Mouse (Mus musculus): ENCODE data around the gene Ugt1a2. TPM values are rescaled to one million over a fixed set of nuclear protein-coding genes. Genes with fewer than 3 reads are reported as not detected.

The Ugt1a2 gene
- polyA plus RNA-seq, 1 experiment from 2014 or later = not detected

GRCm38 (mm10) chr1:88230981-88231802 lies 30.8 kb downstream of the Ugt1a2 start:
- no peak for DNase-seq (ENCODE audit: low spot score)
- no peak overlapping the region for H3K27ac ChIP-seq (replicated peaks)
- no peak overlapping the region for H3K4me3 ChIP-seq
- no peaks in the 10 kb centered on the region for H3K36me3 ChIP-seq (replicated peaks)
- no peaks in the 10 kb centered on the region for H3K27me3 ChIP-seq (replicated peaks; ENCODE audit: low read depth, poor library complexity, severe bottlenecking)
- no peaks in the 10 kb centered on the region for H3K4me1 ChIP-seq
- peaks cover 100% of the 10 kb centered on the region for H3K9me3 ChIP-seq
- 76% methylated on average over 6 of the region's 6 CpGs for WGBS

GRCm38 (mm10) chr1:88231803-88232499 lies 31.6 kb downstream of the Ugt1a2 start:
- Histone ChIP-seq H3K27me3 (replicated peaks; ENCODE audit: low read depth, poor library complexity, severe bottlenecking) (no peaks in the 10 kb centered on the region), H3K36me3 (replicated peaks) (no peaks in the 10 kb centered on the region)
- DNase-seq (ENCODE audit: low spot score) = no peak

DNA sequence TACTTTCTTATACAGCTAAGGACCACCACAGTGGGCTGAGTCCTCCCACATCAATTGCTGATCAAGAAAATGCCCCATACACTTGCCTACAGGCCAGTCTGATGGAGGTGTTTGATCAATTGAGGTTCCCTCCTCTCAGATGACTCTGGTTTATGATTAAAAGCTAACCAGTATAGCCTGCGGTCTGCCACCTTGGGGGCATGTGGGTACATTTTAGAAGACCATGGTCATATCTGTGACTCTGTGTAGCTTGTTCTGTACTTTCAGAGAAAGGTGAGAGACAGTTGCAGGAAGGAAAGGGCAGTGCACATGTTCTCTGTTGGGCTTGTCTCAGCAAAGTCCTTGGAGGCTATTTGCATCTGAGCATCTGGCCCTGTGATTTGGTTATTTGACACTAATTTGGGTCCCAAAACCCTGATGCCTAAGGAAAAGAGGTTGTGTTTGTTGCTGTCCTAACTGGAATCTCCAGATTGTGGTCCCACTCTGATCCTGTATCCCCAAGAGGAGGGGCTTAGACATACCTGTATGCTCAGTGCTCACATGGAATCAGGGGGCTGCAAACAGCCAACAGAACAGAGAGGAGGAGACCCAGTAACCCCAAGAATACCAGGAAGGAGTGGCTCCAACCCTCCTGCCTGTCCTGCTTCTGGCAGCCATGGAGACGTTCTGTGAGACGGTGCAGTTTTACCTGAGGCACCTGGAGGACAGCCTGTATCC lies 32.4 kb downstream of the Ugt1a2 start:
- H3K27me3 ChIP-seq (replicated peaks; ENCODE audit: low read depth, poor library complexity, severe bottlenecking) = no peaks in the 10 kb centered on the region
- H3K36me3 ChIP-seq (replicated peaks) = no peaks in the 10 kb centered on the region
- WGBS = 56% methylated on average over 3 of the region's 3 CpGs
- peaks cover 97% of the 10 kb centered on the region for H3K9me3 ChIP-seq
- H3K4me1 ChIP-seq = no peaks in the 10 kb centered on the region
- no peak overlapping the region for H3K4me3 ChIP-seq
- no peak overlapping the region for H3K27ac ChIP-seq (replicated peaks)
- DNase-seq (ENCODE audit: low spot score) = no peak

More at GRCm38 (mm10) chr1:88231803-88232499, 31.6 kb downstream of the Ugt1a2 start:
- no peak overlapping the region for H3K4me3 ChIP-seq
- no peak overlapping the region for H3K27ac ChIP-seq (replicated peaks)
- 69% methylated on average over 7 of the region's 7 CpGs for WGBS
- H3K9me3 ChIP-seq = peaks cover 97% of the 10 kb centered on the region
- H3K4me1 ChIP-seq = no peaks in the 10 kb centered on the region

- 68% methylated on average over 14 of the region's 14 CpGs for WGBS
Observed at GRCm38 (mm10) chr1:88233421-88234247, 33.2 kb downstream of the Ugt1a2 start.

GRCm38 (mm10) chr1:88234248-88234610 lies 33.8 kb downstream of the Ugt1a2 start:
- Histone ChIP-seq H3K27ac (replicated peaks) (no peak overlapping the region), H3K4me1 (no peaks in the 10 kb centered on the region), H3K9me3 (peaks cover 97% of the 10 kb centered on the region), H3K36me3 (replicated peaks) (no peaks in the 10 kb centered on the region), H3K27me3 (replicated peaks; ENCODE audit: low read depth, poor library complexity, severe bottlenecking) (no peaks in the 10 kb centered on the region), H3K4me3 (no peak overlapping the region)
- WGBS = 65% methylated on average over 4 of the region's 4 CpGs
- DNase-seq (ENCODE audit: low spot score) = no peak

More at GRCm38 (mm10) chr1:88233421-88234247, 33.2 kb downstream of the Ugt1a2 start:
- DNase-seq (ENCODE audit: low spot score) = no peak
- Histone ChIP-seq H3K4me3 (no peak overlapping the region), H3K36me3 (replicated peaks) (no peaks in the 10 kb centered on the region), H3K27me3 (replicated peaks; ENCODE audit: low read depth, poor library complexity, severe bottlenecking) (no peaks in the 10 kb centered on the region), H3K27ac (replicated peaks) (no peak overlapping the region), H3K9me3 (peaks cover 97% of the 10 kb centered on the region), H3K4me1 (no peaks in the 10 kb centered on the region)

GRCm38 (mm10) chr1:88234646-88235045 lies 34.2 kb downstream of the Ugt1a2 start:
- no peaks in the 10 kb centered on the region for H3K36me3 ChIP-seq (replicated peaks)
- peaks cover 97% of the 10 kb centered on the region for H3K9me3 ChIP-seq
- WGBS = 46% methylated on average over 5 of the region's 5 CpGs

DNA sequence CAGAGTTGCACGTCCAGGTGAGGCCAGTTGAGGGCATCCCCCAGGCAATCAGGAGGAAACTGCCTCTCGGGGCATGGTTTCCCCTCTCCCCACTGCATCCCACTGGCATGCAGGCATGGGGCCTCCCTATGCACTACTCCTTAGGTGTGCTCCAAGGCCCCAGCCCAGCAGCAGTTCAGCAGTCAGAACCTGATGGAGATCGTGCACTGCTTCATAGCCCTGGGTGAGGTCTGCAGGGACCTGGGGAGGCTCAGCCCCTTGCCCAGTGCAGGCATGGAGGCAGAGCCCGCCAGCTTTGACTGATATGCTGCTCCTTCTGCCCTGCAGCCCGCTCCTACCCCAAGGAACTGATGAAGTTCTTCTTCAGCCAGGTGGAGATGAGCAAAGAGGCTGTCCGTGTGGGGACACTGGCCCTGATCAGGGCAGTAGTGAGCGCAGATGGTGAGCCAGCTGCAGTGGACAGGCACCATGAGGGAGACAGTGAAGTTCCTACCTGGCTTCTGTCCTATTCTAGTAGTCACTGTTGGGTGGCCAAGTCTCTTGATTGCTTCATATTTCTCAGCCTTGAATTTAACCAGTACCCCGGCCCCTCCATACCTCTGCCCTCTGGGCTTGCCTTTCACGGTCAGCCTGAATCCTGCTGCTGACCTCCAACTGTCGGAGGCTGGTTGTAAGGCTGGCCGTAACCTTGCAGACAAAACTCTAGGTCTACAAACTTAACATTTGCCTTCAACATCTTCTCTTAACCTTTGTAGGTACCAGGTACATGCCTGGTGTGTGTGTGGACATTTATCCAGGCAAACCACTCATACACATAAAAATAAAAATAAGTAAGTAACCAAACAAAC lies 34.9 kb downstream of the Ugt1a2 start:
- Histone ChIP-seq H3K27me3 (replicated peaks; ENCODE audit: low read depth, poor library complexity, severe bottlenecking) (no peaks in the 10 kb centered on the region), H3K4me1 (no peaks in the 10 kb centered on the region), H3K9me3 (peaks cover 97% of the 10 kb centered on the region), H3K36me3 (replicated peaks) (no peaks in the 10 kb centered on the region), H3K27ac (replicated peaks) (no peak overlapping the region), H3K4me3 (no peak overlapping the region)
- DNase-seq (ENCODE audit: low spot score) = no peak
- WGBS = 66% methylated on average over 11 of the region's 11 CpGs

More at GRCm38 (mm10) chr1:88234646-88235045, 34.2 kb downstream of the Ugt1a2 start:
- Histone ChIP-seq H3K27me3 (replicated peaks; ENCODE audit: low read depth, poor library complexity, severe bottlenecking) (no peaks in the 10 kb centered on the region), H3K4me3 (no peak overlapping the region), H3K27ac (replicated peaks) (no peak overlapping the region), H3K4me1 (no peaks in the 10 kb centered on the region)
- DNase-seq (ENCODE audit: low spot score) = no peak

DNA sequence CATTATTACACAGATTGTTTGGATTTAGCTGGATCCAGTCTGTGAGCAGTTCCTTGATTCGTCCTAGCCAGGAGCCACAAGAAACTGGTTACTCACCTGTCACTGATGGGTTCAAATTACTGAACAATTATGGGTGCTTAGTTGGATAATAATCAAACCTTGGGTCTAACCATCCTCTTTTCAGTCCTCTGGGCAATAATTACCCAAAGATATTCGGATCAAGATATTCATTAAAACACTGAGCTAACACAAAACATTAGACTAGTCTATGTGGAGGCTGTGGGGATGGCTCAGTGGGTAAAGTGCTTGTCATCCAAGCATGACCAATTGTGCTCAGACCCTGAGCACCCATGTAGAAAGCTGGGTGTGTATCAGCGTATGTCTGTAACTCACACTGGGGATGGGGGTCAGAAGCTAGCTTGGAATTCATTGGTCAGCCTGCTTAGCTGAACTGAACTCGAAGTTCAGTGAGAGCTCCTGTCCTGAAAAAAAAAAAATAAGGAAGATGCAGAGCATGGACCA lies 35.6 kb downstream of the Ugt1a2 start:
- no peaks in the 10 kb centered on the region for H3K36me3 ChIP-seq (replicated peaks)
- DNase-seq (ENCODE audit: low spot score) = no peak
- H3K27me3 ChIP-seq (replicated peaks; ENCODE audit: low read depth, poor library complexity, severe bottlenecking) = no peaks in the 10 kb centered on the region
- 67% methylated on average over 4 of the region's 4 CpGs for WGBS
- peaks cover 97% of the 10 kb centered on the region for H3K9me3 ChIP-seq
- H3K4me1 ChIP-seq = no peaks in the 10 kb centered on the region
- H3K27ac ChIP-seq (replicated peaks) = no peak overlapping the region
- no peak overlapping the region for H3K4me3 ChIP-seq

GRCm38 (mm10) chr1:88237311-88237710 lies 36.9 kb downstream of the Ugt1a2 start:
- DNase-seq (ENCODE audit: low spot score) = no peak
- H3K36me3 ChIP-seq (replicated peaks) = no peaks in the 10 kb centered on the region
- H3K9me3 ChIP-seq = peaks cover 96% of the 10 kb centered on the region
- WGBS = 82% methylated on average over 5 of the region's 5 CpGs
- H3K4me1 ChIP-seq = no peaks in the 10 kb centered on the region
- H3K27ac ChIP-seq (replicated peaks) = no peak overlapping the region
- no peaks in the 10 kb centered on the region for H3K27me3 ChIP-seq (replicated peaks; ENCODE audit: low read depth, poor library complexity, severe bottlenecking)
- H3K4me3 ChIP-seq = no peak overlapping the region

DNA sequence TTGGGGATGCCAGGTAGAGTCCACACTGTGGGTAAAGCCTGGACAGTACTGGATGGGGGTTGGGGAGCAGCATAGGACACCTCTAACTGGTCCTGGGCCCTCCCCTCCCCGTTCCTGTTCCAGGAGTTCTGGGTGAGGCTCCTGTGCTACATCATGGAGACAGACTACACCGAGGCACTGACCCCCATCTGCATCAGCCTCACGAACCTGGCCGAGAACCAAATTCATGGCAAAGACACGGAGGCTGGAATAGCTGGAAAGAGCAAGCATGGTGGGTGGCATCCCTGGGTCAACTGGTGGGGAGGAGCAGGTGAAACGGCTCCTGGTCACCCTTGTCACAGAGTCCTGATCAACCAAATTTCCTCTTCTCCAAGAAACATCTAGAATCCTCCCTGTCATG lies 38.4 kb downstream of the Ugt1a2 start:
- Histone ChIP-seq H3K27ac (replicated peaks) (no peak overlapping the region), H3K36me3 (replicated peaks) (no peaks in the 10 kb centered on the region)
- 81% methylated on average over 6 of the region's 6 CpGs for WGBS

DNA sequence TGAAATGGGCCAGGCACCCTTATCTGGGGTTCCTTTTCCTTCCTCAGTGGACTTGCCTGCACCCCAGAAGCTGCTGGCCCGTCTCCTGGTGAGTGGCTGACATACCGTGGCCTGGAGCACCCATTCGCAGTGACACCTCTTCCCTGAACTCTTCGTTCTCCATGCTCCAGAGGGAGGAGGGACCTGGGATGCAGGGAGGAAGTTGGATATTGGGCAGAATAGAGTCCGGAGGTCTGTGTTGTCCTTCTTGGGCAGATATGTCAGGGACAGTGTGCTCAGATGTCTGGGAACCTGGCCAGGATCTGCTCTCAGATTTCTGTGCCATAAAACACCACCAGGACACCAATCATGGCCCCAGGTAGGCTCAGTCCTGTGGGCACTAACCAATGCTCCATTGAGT lies 39.7 kb downstream of the Ugt1a2 start:
- 73% methylated on average over 5 of the region's 5 CpGs for WGBS

More for the DNA sequence above, 38.4 kb downstream of the Ugt1a2 start:
- H3K4me1 ChIP-seq = no peaks in the 10 kb centered on the region
- no peaks in the 10 kb centered on the region for H3K27me3 ChIP-seq (replicated peaks; ENCODE audit: low read depth, poor library complexity, severe bottlenecking)
- no peak for DNase-seq (ENCODE audit: low spot score)
- H3K4me3 ChIP-seq = no peak overlapping the region
- H3K9me3 ChIP-seq = peaks cover 95% of the 10 kb centered on the region

More for the DNA sequence above, 39.7 kb downstream of the Ugt1a2 start:
- Histone ChIP-seq H3K36me3 (replicated peaks) (no peaks in the 10 kb centered on the region), H3K27me3 (replicated peaks; ENCODE audit: low read depth, poor library complexity, severe bottlenecking) (no peaks in the 10 kb centered on the region), H3K9me3 (peaks cover 95% of the 10 kb centered on the region), H3K4me1 (no peaks in the 10 kb centered on the region), H3K27ac (replicated peaks) (no peak overlapping the region), H3K4me3 (no peak overlapping the region)
- no peak for DNase-seq (ENCODE audit: low spot score)
